Mouse (Mus musculus) frontal cortex, adult 2 months (tissue): ENCODE results near the gene Gm853. TPM values are rescaled to one million over a fixed set of nuclear protein-coding genes. Genes with fewer than 3 reads are reported as not detected.
"Not testable (repeated sequence)": the region's sequence is repeated elsewhere in the genome, so short reads cannot be mapped to it uniquely, and the experiment has no call there.

Source experiments
- DNase-seq, 2 experiments: peaks; one replicate each; pipeline ENCODE4 v3.0.0; 2022; ENCODE audit warnings: low spot score in 1 of 2; ENCODE audit errors: extremely low spot score in 1 of 2
- polyA plus RNA-seq: library from polyadenylated mRNA; depleted of rRNA; stranded (reverse); fragments of >200 nt; gene quantifications from 2 replicates; pipeline ENCODE4 v1.2.3, GENCODE M21; 2012; rRNA removed

The Gm853 gene
- polyA plus RNA-seq, result not detected in 2 replicates

DNA sequence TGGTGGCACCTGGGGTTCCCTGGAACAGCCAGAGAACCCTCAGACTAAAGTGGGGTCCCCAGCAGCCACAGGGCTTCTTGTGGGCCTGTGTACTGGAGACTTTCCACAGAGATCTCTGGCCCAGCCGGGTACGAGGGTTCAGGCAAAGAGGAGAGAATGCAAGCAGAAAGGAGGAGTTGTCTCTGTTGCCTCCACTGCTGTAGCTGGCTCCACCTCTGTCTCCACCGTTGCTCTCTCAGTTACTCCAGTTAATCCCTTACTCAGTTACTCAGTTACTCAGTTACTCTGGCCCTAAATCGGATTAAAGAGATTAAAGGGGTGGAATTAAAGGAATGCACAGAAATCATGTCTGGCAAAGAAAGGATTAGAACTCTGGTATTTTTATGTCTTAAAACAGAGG, at the start of gene Gm853:
Gene Gm853, minus strand, starts transcription at position 223 of the 400 bp plus-strand sequence.
- no peak for DNase-seq

DNA sequence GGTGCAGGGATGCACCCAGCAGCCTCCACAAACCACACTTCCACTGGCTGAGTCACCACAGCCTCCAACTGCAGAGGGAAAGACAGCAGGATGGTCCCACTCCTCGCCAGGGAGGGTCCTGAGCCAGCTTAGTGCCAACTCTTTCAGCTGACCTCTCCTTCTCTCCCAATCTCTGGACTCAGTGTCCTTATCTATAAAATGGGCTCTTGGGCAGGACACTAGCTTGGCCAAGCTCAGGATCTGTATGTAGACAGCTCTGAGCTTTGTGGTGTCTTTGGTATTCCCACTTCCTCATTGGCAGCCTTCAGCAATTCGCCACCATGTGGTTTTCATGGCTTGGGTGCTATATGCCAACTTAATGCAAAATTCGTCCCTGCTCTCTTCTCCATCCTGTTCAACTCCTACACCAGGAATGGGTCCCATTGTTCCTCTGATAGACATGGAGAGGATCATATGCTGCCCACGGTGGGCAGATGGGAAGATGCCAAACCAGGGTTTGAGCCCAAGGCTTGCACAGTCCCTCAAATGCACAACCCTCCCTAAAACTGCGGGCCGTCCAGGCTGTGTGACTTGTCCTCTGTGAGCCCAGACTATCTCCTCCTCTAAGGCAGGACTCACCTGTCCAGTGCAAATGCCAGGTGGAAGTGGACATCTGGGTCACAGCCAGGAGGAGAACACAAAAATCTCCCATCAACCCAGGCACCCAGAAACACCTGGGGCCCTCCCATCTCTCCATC, 48.6 kb upstream of the Gm853 start:
- DNase-seq, result peak; percentile 19 to 62

DNA sequence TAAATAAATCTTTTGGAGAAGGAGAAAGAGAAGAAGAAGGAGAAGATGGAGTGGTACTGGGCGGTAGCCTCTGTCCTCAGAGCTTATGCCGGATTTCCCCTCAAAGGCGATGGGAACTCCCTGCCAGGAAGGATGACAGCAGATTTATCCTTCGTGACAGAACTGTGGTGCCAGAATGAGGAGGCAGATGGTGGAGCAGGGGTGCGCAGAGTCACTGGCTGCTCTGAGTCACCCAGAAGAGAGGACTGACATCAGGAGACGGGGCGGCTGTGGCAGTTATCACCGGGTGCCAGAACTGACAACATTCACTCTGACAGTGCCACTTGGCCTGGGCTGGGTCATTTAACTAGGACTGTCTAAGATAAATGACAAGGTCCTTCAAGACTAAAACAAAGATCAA, 47.9 kb upstream of the Gm853 start:
- peak; percentile 84 to 90 for DNase-seq

DNA sequence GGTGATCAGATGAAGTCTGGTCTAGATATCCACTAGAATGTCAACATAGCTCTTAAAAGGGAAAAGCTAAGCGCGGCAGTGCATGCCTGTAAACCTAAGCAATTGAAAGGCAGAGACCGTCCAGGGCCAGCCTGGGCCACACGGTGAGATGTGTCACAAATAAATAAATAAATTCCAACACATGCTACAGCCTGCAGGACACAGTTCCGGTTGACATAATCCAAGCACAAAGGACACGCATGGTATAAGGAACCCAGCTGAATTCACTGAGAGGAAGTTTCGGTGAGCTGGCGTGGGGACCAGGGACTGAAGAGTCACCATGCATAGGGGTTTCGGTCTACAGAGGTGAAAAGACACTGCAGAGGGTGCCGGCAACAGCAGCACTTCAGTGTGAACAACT, 46.5 kb upstream of the Gm853 start:
- no peak for DNase-seq

DNA sequence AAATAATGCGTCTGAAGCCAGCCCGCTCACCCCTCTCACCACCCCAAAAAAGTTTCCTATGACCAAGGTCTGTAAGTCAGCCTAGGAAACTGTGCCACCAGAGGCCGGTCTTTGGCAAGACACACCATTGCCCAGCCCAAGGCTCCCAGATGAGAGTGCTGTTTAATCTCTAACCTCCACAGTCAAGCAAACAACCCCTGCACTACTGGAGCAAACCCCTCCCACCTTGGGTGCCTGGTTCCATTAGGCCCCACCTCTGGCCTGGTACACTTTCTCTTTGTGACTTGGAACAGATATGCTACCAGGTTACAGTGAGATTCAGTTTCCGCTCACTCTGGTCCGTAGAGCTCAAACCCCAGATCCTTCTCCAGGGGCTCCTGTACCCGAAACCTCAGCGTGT, 44.9 kb upstream of the Gm853 start:
- DNase-seq, result no peak

DNA sequence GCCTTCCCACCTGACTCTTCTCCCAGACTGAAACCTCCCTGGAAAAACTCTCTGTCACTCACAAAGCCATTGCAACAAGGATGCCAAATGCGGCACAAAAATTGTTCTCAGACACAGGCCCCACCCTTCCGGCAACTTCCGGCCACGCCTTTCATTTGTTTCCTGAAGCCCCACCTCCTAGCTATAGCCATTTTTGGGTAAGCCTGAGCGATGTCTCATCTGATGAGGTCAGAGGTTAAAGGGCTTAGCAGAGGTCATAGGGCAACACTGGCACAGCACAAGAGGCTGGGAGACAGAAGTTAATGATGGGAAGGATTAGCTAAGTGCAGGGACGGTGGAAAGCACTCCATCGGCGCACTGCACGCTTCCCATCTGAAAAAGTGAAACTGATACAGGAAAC, 44.4 kb upstream of the Gm853 start:
- DNase-seq, result no peak

DNA sequence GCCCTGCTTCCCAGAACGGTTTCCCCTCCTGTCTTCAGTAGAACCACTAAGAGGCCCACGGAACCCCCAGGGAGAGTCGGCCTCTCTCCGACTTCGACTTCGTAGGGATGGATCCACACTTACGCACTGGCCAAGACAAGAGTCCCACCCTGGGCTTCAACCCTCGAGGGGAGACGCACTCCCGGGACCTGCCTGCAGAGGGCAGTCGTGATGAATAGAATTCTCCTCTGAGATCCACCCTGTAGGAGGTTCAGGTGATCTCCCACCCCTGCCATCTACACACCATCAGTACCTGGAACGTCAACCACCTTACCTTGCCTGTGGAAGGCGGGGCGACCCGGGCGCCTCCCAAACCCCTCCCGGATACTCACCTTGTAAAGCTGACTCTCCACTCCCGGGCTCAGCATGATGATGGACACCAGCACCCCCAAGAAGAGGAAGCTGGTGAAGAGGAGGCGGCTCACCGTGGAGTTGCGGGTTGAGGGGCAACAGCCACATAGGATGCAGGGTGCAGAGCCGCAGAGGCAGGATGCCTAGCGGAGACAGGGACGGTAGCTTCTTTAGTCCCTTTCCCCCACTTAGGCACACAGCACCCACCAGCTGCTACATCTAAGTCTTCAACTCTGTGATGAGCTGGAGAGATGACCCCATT, 42.6 kb upstream of the Gm853 start:
- peak; percentile 22 to 81 for DNase-seq

DNA sequence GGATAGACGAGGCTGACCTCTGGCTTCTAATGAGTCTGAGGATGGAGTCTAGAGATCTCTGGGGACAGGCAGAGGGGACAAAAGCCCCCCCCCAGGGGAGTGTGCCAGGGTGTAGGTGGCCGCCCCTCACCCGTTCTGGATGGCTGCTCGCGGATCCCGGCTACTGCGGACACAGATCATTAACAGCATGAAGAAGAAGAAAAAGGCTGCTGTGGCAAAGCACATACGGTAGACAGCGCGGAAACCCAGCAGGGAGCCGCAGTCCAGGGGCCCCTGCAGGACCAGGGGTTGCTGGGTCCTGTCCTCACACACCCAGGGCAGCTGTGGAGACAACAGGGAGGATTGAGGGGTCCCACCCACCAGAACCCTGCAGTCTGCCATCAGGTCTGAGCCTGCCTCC, 41.9 kb upstream of the Gm853 start:
- no peak for DNase-seq

DNA sequence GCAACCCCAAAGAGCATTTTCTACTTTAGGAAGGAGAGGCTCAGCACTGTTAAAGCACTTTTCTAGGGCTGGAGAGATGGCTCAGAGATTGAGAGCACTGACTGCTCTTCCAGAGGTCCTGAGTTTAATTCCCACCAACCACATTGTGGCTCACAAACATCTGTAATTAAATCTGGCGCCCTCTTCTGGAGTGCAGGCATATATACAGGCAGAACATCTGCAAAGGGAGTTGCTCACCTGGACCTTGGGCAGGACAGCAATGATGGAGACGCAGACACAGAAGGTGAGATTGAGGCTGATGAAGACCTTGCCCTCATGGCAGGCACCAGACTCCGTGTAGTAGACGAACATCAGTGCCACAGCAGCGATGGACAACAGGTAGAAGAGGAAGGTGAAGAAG, 38.2 kb upstream of the Gm853 start:
- DNase-seq, result no peak

DNA sequence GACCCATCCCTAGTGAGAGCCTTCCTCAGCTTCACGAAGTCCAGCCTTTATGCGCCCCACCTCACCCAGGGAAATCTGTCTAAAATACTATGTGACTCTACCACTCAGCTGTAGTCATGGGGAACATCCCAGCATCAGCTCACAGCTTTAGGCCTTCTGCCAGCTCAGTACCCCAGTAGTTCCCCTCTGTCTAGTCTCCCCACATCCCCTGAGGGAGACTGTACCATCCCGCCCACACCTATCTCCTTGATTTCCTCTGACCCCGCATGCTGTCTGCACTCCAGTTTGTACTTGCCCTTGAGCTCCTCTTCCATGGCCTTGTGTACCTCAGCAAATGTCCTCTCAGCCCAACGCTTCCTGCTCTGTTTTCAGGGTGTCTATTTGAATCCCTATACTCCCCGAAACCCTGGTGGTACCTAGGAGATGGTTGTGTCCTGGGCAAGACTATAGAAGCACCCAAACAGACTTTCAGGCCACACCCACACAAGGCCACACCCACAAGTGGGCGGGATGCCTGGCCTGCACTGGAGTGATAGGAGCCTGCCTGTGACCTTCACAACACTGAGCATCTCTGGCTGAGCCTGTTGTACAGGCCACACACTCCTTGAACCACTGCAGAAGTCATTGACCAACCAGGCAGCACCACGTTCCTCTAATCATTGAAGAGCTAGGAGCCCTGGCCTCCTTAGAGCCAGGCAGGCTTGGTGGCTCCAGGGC, 30.4 kb upstream of the Gm853 start:
- no peak for DNase-seq

DNA sequence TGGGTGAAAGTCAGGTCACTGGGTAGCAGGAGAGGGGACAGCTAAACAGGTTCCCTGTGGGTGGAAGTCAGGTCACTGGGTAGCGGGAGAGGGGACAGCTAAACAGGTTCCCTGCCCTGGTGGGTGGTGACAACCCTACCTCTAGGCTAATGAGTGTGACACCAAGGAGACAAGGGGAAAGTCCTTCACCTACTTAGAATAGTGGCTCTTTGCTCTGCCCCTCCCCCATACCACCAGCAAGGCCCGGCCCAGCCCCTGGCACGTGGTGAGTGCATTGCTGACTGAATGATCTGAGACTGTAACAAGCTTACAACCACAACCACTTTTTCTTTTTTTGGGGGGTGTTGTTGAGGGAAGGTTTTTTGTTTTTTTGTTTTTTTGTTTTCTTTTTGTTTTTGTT, 29.6 kb upstream of the Gm853 start:
- DNase-seq, result no peak

DNA sequence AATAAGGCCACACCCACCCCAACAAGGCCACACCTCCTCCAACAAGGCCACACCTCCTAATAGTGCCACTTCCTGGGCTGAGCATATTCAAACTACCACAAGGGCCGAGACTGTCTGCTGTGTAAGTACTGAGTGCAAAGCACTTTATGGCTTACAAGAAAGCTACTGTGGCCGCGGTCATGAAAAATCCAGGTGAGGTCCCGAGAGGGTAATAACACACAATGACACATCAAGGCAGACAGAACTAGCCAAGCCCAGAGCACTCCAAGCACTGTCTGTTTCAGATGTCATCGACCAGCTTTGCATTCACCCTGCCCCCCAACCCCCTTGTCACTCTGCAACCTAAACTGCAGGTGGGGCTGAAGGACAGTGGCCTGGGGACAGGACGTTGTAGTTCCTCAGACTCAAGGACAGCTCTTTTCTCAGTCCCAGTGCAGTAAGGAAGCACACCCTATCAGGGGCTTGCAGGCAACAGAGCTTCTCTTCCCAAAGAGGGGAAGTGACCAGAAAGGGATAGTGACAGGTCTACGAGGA, 29.0 kb upstream of the Gm853 start:
- no peak for DNase-seq

DNA sequence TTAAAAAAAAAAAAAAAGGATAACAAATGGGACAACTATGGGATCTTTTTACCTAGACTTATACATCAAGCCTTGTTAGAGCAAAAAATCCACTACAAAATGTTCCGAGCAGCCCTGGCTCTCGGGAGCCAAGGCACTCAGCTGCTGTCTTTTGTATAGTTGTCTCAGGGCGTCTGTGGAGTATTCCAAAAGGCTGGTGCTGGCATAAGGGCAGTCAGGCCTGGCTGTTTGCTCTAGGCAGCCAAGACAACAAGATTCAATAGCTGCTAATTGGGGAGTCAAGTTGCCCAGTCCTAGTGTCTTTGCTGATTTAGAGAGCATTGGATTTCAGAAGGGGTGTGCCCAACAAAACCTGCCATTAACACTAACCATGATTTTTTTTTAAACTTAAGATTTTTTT, 26.4 kb upstream of the Gm853 start:
- DNase-seq, result no peak

DNA sequence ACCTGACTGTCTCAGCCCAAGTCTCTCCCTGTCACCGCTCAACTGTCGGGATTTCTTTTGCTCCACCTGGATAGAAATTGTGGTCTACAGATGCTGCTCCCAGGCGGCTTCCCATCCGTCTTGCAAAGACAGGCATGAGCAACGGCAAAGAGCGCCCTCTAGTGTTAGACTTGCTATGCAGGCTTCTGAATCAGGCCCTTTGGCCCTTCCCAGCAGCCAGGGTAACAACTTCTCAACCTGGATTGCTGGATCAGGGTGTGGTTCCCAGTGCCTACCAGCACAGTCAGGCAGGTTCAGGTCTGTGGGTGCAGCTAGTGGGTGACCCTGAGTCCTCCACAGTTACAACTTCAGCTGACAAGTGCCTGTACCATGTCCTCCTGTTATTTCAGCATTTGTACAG, 23.9 kb upstream of the Gm853 start:
- DNase-seq, result peak; percentile 27 to 89

DNA sequence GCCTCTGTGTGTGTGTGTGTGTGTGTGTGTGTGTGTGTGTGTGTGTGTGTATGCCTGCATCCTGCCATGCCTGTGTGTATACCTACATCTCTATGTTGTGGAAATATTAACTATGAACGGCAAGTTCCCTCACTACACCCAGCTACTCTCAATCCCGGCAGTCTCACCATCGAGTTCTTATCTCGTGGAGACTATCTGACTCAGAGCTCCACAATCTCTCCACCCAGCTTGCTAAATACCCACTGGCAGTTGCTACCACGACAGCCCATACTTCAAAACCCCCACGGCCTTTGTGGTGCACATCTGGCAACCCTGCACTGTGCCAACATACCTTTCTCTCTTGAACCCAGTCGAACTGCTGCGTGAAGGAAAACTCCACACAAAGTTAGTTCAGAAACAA, 22.5 kb upstream of the Gm853 start:
- no peak for DNase-seq

DNA sequence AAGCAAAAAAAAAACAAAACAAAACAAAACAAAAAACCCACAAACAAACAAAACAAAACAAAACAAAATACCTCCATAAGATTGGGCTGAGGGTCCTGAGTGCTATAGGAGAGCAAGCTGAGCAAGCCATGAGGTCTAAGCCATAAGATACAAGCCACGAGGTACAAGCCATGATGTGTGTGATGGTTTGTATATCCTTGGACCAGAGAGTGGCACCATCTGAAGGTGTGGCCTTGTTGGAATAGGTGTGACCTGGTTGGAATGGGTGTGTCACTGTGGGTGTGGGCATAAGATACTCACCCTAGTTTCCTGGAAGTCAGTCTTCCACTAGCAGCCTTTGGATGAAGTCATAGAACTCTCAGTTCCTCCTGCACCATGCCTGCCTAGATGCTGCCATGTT, 21.4 kb upstream of the Gm853 start:
- DNase-seq, result not testable (repeated sequence)

DNA sequence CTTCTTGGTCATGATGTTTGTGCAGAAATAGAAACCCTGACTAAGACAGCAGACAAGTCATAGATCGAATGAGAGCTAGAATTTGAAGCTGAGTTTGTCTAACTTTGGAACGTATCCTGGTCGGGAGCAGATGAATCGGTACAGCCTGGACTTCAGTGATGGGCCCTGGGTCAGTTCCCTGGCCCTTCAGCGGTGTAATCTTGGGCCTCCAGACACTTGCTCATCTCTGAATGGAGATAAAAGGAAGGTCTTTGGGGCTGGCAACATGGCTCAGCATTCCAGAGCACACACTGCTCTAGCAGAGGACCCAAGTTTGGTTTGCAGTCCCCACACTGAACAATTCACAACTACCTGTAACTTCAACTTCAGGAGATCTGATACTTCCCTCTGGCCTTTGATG, 20.8 kb upstream of the Gm853 start:
- no peak for DNase-seq

DNA sequence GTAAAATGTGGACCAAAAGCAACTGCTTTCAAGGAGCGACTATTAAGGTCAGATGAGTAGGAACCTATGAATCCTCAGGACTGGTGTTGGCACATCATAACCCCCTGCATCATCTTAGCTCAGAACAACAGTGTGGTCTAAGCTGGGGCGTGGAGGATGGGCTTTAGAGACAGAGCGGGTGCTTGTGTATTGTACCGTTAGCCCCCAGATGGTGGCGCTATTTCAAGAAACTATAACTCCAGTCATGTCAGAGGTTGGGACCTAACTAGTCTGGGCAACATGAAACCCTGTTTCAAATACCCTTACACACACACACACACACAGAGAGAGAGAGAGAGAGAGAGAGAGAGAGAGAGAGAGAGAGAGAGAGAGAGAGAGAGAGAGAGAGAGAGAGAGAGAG, 18.5 kb upstream of the Gm853 start:
- no peak for DNase-seq

DNA sequence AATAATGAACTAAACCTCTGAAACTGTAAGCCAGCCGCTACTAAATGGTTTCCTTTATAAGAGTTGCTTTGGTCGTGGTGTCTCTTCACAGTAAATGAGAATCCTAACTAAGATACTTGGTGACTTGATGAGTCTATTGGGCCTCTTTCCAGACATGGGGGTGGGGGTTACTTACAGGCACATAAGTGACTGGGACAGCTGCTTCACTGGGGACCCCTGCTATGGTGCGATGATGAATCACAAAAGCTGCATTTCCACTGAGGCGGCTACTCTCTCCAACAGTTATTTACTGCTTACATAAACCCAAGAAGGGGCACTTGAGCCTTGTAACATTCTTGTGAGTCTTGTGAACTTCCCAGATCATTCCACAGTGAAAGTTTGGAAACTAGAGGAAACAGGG, 15.4 kb upstream of the Gm853 start:
- no peak for DNase-seq

DNA sequence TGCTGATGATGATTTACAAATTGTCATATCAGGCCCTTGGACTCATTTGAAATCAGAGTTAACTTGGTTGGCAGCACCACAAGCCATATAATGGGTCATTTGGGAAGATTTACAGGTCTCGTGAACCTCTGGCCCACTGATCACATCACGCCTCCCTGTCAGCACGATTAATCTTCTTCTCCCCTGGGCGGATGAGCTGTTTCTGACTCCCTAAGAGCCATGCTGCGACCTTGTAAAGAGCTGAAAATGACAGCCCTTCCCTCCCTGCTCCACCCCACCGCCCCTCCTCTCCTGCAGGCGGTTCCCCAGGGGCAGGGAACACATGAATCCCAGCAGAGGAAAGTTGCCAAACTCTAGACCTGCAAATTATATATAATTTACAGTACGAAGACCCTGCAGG, 14.2 kb upstream of the Gm853 start:
- DNase-seq, result no peak

DNA sequence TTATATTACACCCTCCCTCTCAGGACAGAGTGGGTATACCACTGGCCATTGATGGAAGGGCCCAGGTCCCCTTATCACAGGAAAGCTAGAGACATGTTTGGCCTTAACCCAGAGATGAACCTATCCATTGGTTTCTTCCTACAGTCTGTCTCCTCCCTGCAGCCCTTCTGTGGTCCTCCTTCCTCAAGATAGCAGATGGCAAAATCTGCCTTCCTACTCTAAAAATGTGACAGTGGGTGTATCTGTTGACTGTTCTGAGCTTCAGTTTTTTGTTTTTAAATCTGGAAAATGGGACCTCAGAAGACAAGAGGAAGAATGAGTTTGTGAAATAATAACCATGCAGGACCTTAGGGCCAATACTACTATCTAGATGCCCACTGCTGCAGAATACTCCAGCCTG, 1.9 kb upstream of the Gm853 start:
- peak in 1 of 2 experiments; percentile 16 for DNase-seq

DNA sequence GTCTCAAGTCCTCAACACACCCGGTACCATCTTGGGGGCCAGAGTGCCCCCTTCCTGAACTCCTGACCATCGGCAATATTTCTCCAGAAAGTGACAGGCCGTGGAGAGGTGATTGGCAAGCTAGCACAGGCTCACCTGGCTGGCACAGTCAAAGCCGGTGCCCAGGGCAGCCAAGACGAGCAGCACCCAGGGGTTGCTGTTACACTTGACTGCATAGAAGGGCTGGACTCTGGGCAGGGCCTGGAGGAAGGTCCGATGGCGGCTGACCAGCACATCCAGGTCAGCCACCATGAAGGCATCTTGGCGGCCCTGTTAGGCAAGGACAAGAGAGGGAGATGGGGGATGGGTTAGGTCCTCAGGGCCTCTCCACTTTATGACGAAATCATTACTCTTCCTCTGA, 2.0 kb downstream of the Gm853 start:
- DNase-seq, result no peak
